Mouse (Mus musculus): ENCODE data around the gene Slc22a18. TPM values are rescaled to one million over a fixed set of nuclear protein-coding genes. Genes with fewer than 3 reads are reported as not detected.
"Not testable (repeated sequence)": the region's sequence is repeated elsewhere in the genome, so short reads cannot be mapped to it uniquely, and the experiment has no call there.

Gene Slc22a18
- total RNA-seq, 2 experiments from 2014 or later = 0.28 to 0.65 TPM

- no peak for DNase-seq
These were observed 31.9 kb downstream of the Slc22a18 start for GRCm38 (mm10) chr7:143505411-143505810.

GRCm38 (mm10) chr7:143505823-143506222, 32.3 kb downstream of the Slc22a18 start:
- peak; percentile 57 to 61 for DNase-seq

GRCm38 (mm10) chr7:143506271-143506670, 32.7 kb downstream of the Slc22a18 start:
- no peak for DNase-seq

- DNase-seq = peak in 1 of 2 experiments; percentile 17
These were observed 33.1 kb downstream of the Slc22a18 start for GRCm38 (mm10) chr7:143506675-143507074.

- no peak for DNase-seq
These were observed 36.0 kb downstream of the Slc22a18 start for GRCm38 (mm10) chr7:143509566-143509965.

- no peak for DNase-seq
These were observed 37.2 kb downstream of the Slc22a18 start for GRCm38 (mm10) chr7:143510593-143511334.

- DNase-seq = no peak
These were observed 37.8 kb downstream of the Slc22a18 start for GRCm38 (mm10) chr7:143511335-143511712.

- DNase-seq = no peak
These were observed 40.4 kb downstream of the Slc22a18 start for GRCm38 (mm10) chr7:143513763-143514415.

- no peak for DNase-seq
These were observed 40.9 kb downstream of the Slc22a18 start for GRCm38 (mm10) chr7:143514416-143514768.

- no peak for DNase-seq
These were observed 45.8 kb downstream of the Slc22a18 start for GRCm38 (mm10) chr7:143519333-143519732.

GRCm38 (mm10) chr7:143532410-143532809, 58.9 kb downstream of the Slc22a18 start:
- DNase-seq = no peak

- DNase-seq = no peak
These were observed 59.7 kb downstream of the Slc22a18 start for GRCm38 (mm10) chr7:143533284-143533683.

- DNase-seq = no peak
These were observed 62.7 kb downstream of the Slc22a18 start for GRCm38 (mm10) chr7:143536251-143536650.

GRCm38 (mm10) chr7:143538229-143538628, 64.7 kb downstream of the Slc22a18 start:
- not testable (repeated sequence) for DNase-seq

GRCm38 (mm10) chr7:143538671-143539070, 65.1 kb downstream of the Slc22a18 start:
- DNase-seq = no peak

- no peak for DNase-seq
These were observed 70.8 kb downstream of the Slc22a18 start for GRCm38 (mm10) chr7:143544368-143544767.

- no peak for DNase-seq
These were observed 73.0 kb downstream of the Slc22a18 start for GRCm38 (mm10) chr7:143546554-143546953.

- DNase-seq = no peak
These were observed 74.9 kb downstream of the Slc22a18 start for GRCm38 (mm10) chr7:143548231-143548961.

Other genes starting within 250 kb of the Slc22a18 start
- gene Cdkn1c, start 12.7 kb upstream of the Slc22a18 start, total RNA-seq (2021) = 1 to 10 TPM; 3.6 to 6.7 TPM
- not detected for gene Phlda2, start 29.4 kb downstream of the Slc22a18 start, total RNA-seq (2021)
- 100 to 1,000 TPM; 114 to 122 TPM for gene Nap1l4, start 75.4 kb downstream of the Slc22a18 start, total RNA-seq (2021)
- gene Cars, start 126.4 kb downstream of the Slc22a18 start, total RNA-seq (2021) = 10 to 100 TPM; 46.3 to 51.5 TPM
- gene Tnfrsf26, start 155.0 kb downstream of the Slc22a18 start, total RNA-seq (2021) = under 1 TPM in 1 of 2 experiments, not detected in 1; 0.10 TPM
- 1 to 10 TPM; 1.7 to 2.7 TPM for gene Tnfrsf22, start 175.9 kb downstream of the Slc22a18 start, total RNA-seq (2021)
- gene Tnfrsf23, start 212.1 kb downstream of the Slc22a18 start, total RNA-seq (2021) = 1 to 10 TPM; 1.1 to 1.4 TPM